Mouse (Mus musculus): ENCODE measurements around the gene Cblc.

The Cblc gene

DNA sequence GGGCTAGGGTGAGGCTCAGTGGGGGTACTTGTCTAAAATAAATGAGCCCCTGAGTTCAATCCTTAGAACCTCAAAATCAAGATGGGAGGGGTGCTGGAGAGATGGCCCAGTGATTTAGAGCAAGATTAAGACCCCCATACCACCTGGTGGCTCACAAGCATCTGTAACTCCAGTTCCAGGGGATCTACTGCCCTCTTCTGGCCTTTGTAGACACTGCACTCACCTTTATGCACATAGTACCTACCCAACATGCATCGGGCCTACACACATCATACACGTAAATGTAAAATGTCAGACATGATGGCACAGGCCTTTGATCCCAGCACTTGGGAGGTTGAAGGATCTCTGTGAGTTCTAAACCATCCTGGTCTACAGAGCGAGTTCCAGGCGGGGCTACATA is 14.0 kb downstream of the Cblc start:
- H3K9me3 ChIP-seq (ENCODE audit: low read length) = peaks cover 10% of the 10 kb centered on the region; the same call in 1 of the 2 replicates
- no peak for TF ChIP-seq POU5F1 (IDR thresholded peaks at IDR 0.05; ENCODE audit: borderline replicate concordance, low read length)
- TF ChIP-seq NANOG (IDR thresholded peaks at IDR 0.05; ENCODE audit: borderline replicate concordance, low read length) = no peak
- peak; percentile 82 for TF ChIP-seq CTCF (conservative IDR thresholded peaks at IDR 0.05; ENCODE audit: low read length)
- H3K36me3 ChIP-seq (ENCODE audit: insufficient read depth, low read length) = 0 out of 2 replicates have a peak, but pooled peaks cover under 1% of the 10 kb centered on the region
- peaks cover 46% of the 10 kb centered on the region for H3K4me1 ChIP-seq (replicated peaks; ENCODE audit: low read depth, low read length)
- H3K4me3 ChIP-seq (replicated peaks; ENCODE audit: low read length) = no peak overlapping the region; the same call in 1 of the 2 replicates
- no peaks in the 10 kb centered on the region for H3K27me3 ChIP-seq (ENCODE audit: insufficient read depth, low read length)

DNA sequence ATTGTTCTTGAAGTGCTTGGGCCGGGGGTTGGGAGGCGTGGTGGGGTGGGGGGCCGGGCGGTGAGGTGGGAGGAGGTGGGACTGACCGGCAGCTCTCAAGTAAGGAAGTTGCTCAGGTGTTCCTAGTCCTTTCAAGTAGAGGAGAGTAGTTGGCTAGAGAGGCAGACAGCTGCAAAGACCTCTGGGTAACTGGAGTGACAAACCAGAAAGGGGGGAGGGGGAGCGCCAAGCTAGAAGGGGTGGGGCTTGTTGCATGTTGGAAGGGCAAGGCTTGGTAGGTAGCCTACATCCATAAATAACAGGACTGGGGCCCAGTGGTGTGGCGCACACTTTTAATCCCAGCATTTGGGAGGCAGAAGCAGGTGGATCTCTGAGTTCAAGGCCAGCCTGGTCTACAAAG is 14.9 kb downstream of the Cblc start:
- H3K36me3 ChIP-seq (ENCODE audit: insufficient read depth, low read length) = no peaks in the 10 kb centered on the region
- H3K27me3 ChIP-seq (ENCODE audit: insufficient read depth, low read length) = no peaks in the 10 kb centered on the region
- peaks cover 53% of the 10 kb centered on the region for H3K4me1 ChIP-seq (replicated peaks; ENCODE audit: low read depth, low read length)
- TF ChIP-seq POU5F1 (IDR thresholded peaks at IDR 0.05; ENCODE audit: borderline replicate concordance, low read length) = no peak
- TF ChIP-seq CTCF (conservative IDR thresholded peaks at IDR 0.05; ENCODE audit: low read length) = no peak
- no peak for TF ChIP-seq NANOG (IDR thresholded peaks at IDR 0.05; ENCODE audit: borderline replicate concordance, low read length)
- H3K9me3 ChIP-seq (ENCODE audit: low read length) = peaks cover 11% of the 10 kb centered on the region; the same call in 1 of the 2 replicates
- H3K4me3 ChIP-seq (replicated peaks; ENCODE audit: low read length) = no peak overlapping the region

GRCm38 (mm10) chr7:19779903-19780302 is 16.7 kb downstream of the Cblc start:
- Histone ChIP-seq H3K4me3 (replicated peaks; ENCODE audit: low read length) (no peak overlapping the region), H3K9me3 (ENCODE audit: low read length) (peaks cover 20% of the 10 kb centered on the region), H3K4me1 (replicated peaks; ENCODE audit: low read depth, low read length) (peaks cover 44% of the 10 kb centered on the region), H3K36me3 (ENCODE audit: insufficient read depth, low read length) (peaks cover 10% of the 10 kb centered on the region; the same call in 1 of the 2 replicates), H3K27me3 (ENCODE audit: insufficient read depth, low read length) (no peaks in the 10 kb centered on the region)
- TF ChIP-seq CTCF (conservative IDR thresholded peaks at IDR 0.05; ENCODE audit: low read length) (peak; percentile 62), NANOG (IDR thresholded peaks at IDR 0.05; ENCODE audit: borderline replicate concordance, low read length) (no peak), POU5F1 (IDR thresholded peaks at IDR 0.05; ENCODE audit: borderline replicate concordance, low read length) (no peak)

GRCm38 (mm10) chr7:19778645-19779044 is 18.0 kb downstream of the Cblc start:
- H3K36me3 ChIP-seq (ENCODE audit: insufficient read depth, low read length) = peaks cover 10% of the 10 kb centered on the region; the same call in 1 of the 2 replicates
- peaks cover 36% of the 10 kb centered on the region for H3K4me1 ChIP-seq (replicated peaks; ENCODE audit: low read depth, low read length)
- peaks cover 20% of the 10 kb centered on the region for H3K9me3 ChIP-seq (ENCODE audit: low read length)
- TF ChIP-seq NANOG (IDR thresholded peaks at IDR 0.05; ENCODE audit: borderline replicate concordance, low read length) (no peak), POU5F1 (IDR thresholded peaks at IDR 0.05; ENCODE audit: borderline replicate concordance, low read length) (no peak), CTCF (conservative IDR thresholded peaks at IDR 0.05; ENCODE audit: low read length) (no peak)
- no peak overlapping the region for H3K4me3 ChIP-seq (replicated peaks; ENCODE audit: low read length)
- no peaks in the 10 kb centered on the region for H3K27me3 ChIP-seq (ENCODE audit: insufficient read depth, low read length)

DNA sequence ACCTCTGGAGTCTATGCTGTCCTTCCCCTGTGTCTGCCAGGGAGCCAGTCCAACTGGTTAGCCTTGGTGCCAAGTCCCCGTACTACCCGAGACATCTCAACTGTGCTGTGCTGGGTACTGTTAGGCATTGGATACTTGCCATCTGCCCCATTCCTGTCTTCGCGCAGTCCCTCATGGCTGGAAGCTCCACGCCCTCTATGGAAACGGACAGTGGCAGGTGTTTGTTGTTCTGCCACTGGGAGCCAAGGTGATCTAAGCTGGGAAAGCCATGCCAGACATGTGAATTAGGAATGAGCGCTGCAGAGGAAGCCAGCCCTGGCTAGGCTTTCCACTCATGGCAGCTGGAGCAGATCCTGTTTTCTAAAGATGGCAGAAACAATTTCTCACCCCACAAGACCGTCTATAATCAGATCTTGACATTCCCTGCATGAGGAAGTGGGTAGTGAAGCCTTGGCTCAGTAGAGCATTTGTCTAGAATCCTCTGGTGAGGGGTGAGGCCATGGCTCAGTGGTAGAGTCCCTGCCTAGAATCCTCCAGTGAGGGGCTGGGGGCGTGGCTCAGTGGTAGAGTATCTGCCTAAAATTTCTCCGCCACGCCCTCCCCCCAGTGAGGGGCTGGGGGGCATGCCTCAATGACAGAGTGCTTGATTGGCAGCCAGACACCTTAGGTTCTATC is 19.4 kb downstream of the Cblc start:
- Histone ChIP-seq H3K9me3 (ENCODE audit: low read length) (peaks cover 20% of the 10 kb centered on the region), H3K36me3 (ENCODE audit: insufficient read depth, low read length) (peaks cover 10% of the 10 kb centered on the region; the same call in 1 of the 2 replicates), H3K4me1 (replicated peaks; ENCODE audit: low read depth, low read length) (peaks cover 34% of the 10 kb centered on the region), H3K4me3 (replicated peaks; ENCODE audit: low read length) (no peak overlapping the region), H3K27me3 (ENCODE audit: insufficient read depth, low read length) (no peaks in the 10 kb centered on the region)
- no peak for TF ChIP-seq CTCF (conservative IDR thresholded peaks at IDR 0.05; ENCODE audit: low read length)
- no peak for TF ChIP-seq POU5F1 (IDR thresholded peaks at IDR 0.05; ENCODE audit: borderline replicate concordance, low read length)
- TF ChIP-seq NANOG (IDR thresholded peaks at IDR 0.05; ENCODE audit: borderline replicate concordance, low read length) = no peak

- peak overlapping the region; percentile 83 for H3K4me3 ChIP-seq (replicated peaks; ENCODE audit: low read length)
These were observed 24.9 kb downstream of the Cblc start for GRCm38 (mm10) chr7:19771682-19772081.

GRCm38 (mm10) chr7:19770984-19771391 is 25.6 kb downstream of the Cblc start, which contains the start of gene Bcam:
TSS of gene Bcam (minus strand) at chr7:19771016.
- H3K27me3 ChIP-seq (ENCODE audit: insufficient read depth, low read length) = no peaks in the 10 kb centered on the region

More at GRCm38 (mm10) chr7:19771682-19772081, 24.9 kb downstream of the Cblc start:
- Histone ChIP-seq H3K9me3 (ENCODE audit: low read length) (peaks cover 9% of the 10 kb centered on the region), H3K36me3 (ENCODE audit: insufficient read depth, low read length) (peaks cover 24% of the 10 kb centered on the region), H3K27me3 (ENCODE audit: insufficient read depth, low read length) (no peaks in the 10 kb centered on the region), H3K4me1 (replicated peaks; ENCODE audit: low read depth, low read length) (peaks cover 57% of the 10 kb centered on the region)
- TF ChIP-seq POU5F1 (IDR thresholded peaks at IDR 0.05; ENCODE audit: borderline replicate concordance, low read length) = no peak
- no peak for TF ChIP-seq CTCF (conservative IDR thresholded peaks at IDR 0.05; ENCODE audit: low read length)
- TF ChIP-seq NANOG (IDR thresholded peaks at IDR 0.05; ENCODE audit: borderline replicate concordance, low read length) = no peak

GRCm38 (mm10) chr7:19770375-19770754 is 26.2 kb downstream of the Cblc start:
- H3K27me3 ChIP-seq (ENCODE audit: insufficient read depth, low read length) = no peaks in the 10 kb centered on the region
- peaks cover 69% of the 10 kb centered on the region for H3K4me1 ChIP-seq (replicated peaks; ENCODE audit: low read depth, low read length)
- TF ChIP-seq CTCF (conservative IDR thresholded peaks at IDR 0.05; ENCODE audit: low read length) = no peak
- no peak for TF ChIP-seq NANOG (IDR thresholded peaks at IDR 0.05; ENCODE audit: borderline replicate concordance, low read length)
- no peak for TF ChIP-seq POU5F1 (IDR thresholded peaks at IDR 0.05; ENCODE audit: borderline replicate concordance, low read length)
- peaks cover 29% of the 10 kb centered on the region for H3K36me3 ChIP-seq (ENCODE audit: insufficient read depth, low read length)
- peak overlapping the region; percentile 83 for H3K4me3 ChIP-seq (replicated peaks; ENCODE audit: low read length)
- peaks cover under 1% of the 10 kb centered on the region; the same call in 1 of the 2 replicates for H3K9me3 ChIP-seq (ENCODE audit: low read length)

More at GRCm38 (mm10) chr7:19770984-19771391, 25.6 kb downstream of the Cblc start, which contains the start of gene Bcam:
- peaks cover 7% of the 10 kb centered on the region for H3K9me3 ChIP-seq (ENCODE audit: low read length)
- H3K4me1 ChIP-seq (replicated peaks; ENCODE audit: low read depth, low read length) = peaks cover 63% of the 10 kb centered on the region
- H3K36me3 ChIP-seq (ENCODE audit: insufficient read depth, low read length) = peaks cover 29% of the 10 kb centered on the region
- H3K4me3 ChIP-seq (replicated peaks; ENCODE audit: low read length) = peak within 1 kb of the TSS; percentile 83
- TF ChIP-seq NANOG (IDR thresholded peaks at IDR 0.05; ENCODE audit: borderline replicate concordance, low read length) (no peak), POU5F1 (IDR thresholded peaks at IDR 0.05; ENCODE audit: borderline replicate concordance, low read length) (no peak), CTCF (conservative IDR thresholded peaks at IDR 0.05; ENCODE audit: low read length) (no peak)

Measured in E14TG2a.4 (cell line).